Mouse (Mus musculus) layer of hippocampus, postnatal 14 days (tissue): Measurements from ENCODE around the gene Agpat2. TPM values are rescaled to one million over a fixed set of nuclear protein-coding genes. Genes with fewer than 3 reads are reported as not detected.

Experiments
- DNase-seq, 2 experiments: peaks; one replicate each; pipeline ENCODE4 v3.0.0; 2021 to 2022; ENCODE audit warnings: low spot score in 2 of 2, mixed read lengths in 1 of 2
- microRNA-seq, 2 experiments: library from miRNA; unstranded; fragments of <30 nt; microRNA quantifications; one replicate each; pipeline ENCODE4 v1.2.0; 2021
- total RNA-seq, 2 experiments: library from RNA; stranded (reverse); gene quantifications; 2 replicates each; pipeline ENCODE4 v1.2.3; 2021

Gene Agpat2
- total RNA-seq, 2 experiments from 2014 or later = 1.2 to 1.9 TPM

DNA sequence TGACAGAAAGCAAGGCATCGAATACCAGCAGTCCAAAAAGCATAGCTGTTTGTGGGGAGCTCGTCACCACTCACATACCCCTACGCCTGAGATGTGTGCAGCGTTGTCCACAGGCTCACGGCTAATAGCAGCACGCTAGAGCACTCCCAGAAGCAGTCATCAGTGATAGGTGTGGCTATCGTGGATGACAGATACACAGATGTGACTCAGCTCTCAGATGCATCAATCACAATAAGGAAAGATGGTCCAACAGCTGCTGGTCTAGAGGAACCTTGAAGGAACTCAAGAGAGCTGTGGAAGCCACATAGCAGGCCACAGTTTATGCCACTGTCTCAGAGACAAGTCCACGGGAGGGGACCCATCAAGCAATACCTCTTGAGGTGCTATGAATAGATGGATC is 60.4 kb downstream of the Agpat2 start:
- no peak for DNase-seq

DNA sequence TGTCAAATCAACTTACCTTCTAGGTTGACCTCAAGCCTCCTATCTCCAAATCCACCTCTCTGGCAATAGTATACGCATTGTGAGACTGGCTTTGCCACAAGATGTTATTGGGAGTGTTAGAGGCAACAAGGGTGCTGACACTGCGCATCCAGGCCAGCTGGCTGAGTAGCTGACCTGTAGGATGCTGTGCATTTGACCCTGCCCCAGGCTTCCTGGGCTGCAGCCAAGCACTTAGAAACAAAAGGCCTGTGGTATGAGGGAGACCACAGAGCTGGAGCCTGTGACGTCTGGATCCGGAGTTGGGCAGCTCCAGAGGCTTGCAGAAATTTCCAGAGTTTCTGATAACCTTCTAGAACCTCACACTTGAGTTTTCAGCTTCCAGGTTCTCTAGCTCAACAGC is 61.1 kb downstream of the Agpat2 start:
- DNase-seq = no peak

Small RNA genes lying within 50 kb of the gene (microRNA-seq; reads per million reads assigned to microRNA genes)
- gene Mir126a (0.45 to 0.57 reads per million in 2 experiments), gene Mir126b (0 reads per million in 2 experiments)

Other genes with a start within 250 kb of the Agpat2 start
- 1 to 10 TPM; 2.5 to 2.6 TPM for gene Card9, start 243.5 kb downstream of the Agpat2 start, total RNA-seq
- gene Snapc4, start 223.8 kb downstream of the Agpat2 start, total RNA-seq = 10 to 100 TPM; 58.4 to 84.5 TPM
- 100 to 1,000 TPM; 154 to 168 TPM for gene Entr1, start 215.1 kb downstream of the Agpat2 start, total RNA-seq
- 100 to 1,000 TPM; 108 to 113 TPM for gene Pmpca, start 215.1 kb downstream of the Agpat2 start, total RNA-seq
- gene Inpp5e, start 195.2 kb downstream of the Agpat2 start, total RNA-seq = 10 to 100 TPM; 22.0 to 22.6 TPM
- gene Sec16a, start 159.2 kb downstream of the Agpat2 start, total RNA-seq = 10 to 100 TPM; 47.2 to 48.3 TPM
- 10 to 100 TPM; 35.4 to 45.2 TPM for gene Notch1, start 87.8 kb downstream of the Agpat2 start, total RNA-seq
- gene Egfl7, start 24.4 kb downstream of the Agpat2 start, total RNA-seq = 10 to 100 TPM; 80.2 to 84.1 TPM
- not detected for gene Gm20532, start 17.8 kb downstream of the Agpat2 start, total RNA-seq
- 10 to 100 TPM; 73.3 to 76.4 TPM for gene Fam69b, start 24.0 kb upstream of the Agpat2 start, total RNA-seq
- not detected for gene Lcn4, start 66.9 kb upstream of the Agpat2 start, total RNA-seq